Mouse (Mus musculus) MEL-GATA-1-ER (cell line): ENCODE results near the gene Greb1.

Source experiments
- DNase-seq: peaks from one replicate; pipeline ENCODE4 v3.0.0-alpha.2; 2012; ENCODE audit warnings: low read depth; ENCODE audit errors: extremely low read depth

Greb1 gene

DNA sequence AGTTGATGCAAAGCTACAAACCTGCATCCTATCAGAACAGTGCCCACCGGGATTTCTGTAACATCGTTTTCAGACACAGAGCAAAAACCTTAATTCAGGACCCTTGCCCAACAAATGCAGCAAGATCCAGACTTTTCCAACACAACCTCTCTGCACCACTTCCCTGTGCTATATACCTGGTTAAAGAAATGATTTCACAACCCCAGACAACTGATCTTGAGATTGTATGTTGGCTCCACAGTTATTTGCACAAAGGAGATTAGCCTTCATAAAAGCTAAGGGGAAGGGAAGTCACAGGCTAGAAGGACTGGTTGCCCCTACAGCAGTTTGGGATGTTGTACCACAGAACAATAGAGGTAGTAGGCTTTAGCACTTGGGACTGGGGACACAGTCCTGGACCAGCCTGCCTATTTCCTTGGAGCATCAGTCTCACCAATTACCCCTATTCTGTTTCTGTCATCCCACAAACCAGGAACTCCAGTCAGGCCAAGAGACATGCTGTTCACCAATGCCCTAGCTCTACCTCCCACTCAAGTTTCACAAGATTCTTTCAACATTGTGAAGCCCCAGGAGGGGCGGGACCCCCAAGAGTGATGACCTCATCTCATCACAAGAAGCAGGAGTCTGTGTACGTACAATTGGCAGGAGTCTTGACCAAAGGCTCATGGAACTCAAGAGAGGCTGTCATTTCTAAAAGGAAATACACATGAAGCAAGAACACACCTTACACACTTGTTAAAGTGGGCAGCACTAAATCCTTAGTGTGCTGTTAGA is 36.9 kb downstream of the Greb1 start:
- DNase-seq, result no peak

DNA sequence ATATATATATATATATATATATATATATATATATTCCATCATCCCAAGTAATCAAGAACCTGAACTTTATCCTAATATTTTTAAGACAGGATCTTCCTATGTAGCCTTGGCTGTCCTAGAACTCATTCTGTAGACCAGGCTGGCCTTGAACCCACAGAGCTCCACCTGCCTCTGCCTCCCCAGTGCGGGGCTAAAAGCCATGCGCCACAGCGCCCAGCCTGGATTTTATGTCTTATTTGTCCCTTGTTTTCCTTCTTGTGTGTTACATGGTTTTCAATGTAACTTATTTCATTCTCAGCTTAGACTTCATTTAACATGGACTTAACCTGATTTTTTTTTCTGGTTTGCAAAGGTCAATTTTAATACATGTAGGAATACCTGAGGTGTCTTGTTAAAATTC is 39.2 kb downstream of the Greb1 start:
- DNase-seq, result no peak

DNA sequence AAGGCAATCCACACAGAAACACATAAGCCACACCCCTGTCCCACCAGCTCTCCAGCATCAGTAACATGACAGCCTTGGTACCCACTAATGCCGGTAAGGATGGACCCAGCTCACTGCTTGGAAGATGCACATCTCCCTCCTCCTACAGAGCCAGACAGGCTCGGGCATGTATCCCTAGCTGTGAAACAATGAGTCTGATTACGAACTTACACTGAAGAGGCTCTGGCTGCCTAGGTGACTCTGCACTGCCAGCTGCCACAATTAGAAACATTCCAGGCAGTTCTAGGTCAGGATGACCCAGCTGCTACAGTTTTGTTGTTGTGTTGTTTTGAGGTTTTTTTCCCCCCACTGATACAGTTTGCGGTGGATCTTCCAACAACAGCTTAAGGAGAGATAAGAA is 40.4 kb downstream of the Greb1 start:
- no peak for DNase-seq

DNA sequence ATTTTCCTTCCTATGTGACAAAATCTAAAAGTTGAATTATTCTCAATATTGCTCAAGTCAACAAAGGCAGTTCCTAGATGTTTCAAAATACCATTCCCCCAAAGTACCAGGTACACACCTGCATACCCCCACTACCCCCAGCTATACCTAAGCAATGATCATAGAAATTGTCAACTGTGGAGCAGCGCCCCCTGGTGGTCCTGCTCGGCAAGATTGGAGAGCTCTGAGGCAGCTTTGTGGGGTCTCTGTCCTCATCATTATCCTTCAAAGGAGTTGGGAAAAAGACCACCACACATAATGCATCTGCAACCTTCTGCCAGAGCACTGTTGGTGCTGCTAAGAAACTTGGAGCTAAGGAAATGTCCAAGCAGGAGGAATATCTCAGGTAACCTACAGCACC is 46.4 kb downstream of the Greb1 start:
- no peak for DNase-seq

DNA sequence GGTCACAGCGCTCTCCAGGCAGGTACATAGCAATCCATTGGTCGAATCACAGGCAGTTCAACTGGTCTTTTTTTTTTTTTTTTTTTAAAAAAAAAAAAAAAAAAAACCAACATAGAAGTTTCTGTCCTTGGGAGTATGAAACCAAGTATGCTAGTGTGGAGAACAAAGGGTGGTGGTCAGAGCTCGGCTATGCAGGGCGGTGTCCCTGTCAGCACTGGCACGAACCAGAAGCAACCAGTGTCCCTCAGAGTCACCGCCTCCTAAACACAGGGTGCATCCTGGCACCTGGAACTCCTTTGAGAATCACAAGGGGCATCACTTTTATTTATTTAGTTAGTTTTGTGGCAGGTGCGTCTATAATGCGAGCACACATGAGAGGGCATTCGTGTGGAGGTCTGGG is 47.1 kb downstream of the Greb1 start:
- no peak for DNase-seq

- no peak for DNase-seq
Observed at GRCm38 (mm10) chr12:16753110-16753509, 47.6 kb downstream of the Greb1 start.

DNA sequence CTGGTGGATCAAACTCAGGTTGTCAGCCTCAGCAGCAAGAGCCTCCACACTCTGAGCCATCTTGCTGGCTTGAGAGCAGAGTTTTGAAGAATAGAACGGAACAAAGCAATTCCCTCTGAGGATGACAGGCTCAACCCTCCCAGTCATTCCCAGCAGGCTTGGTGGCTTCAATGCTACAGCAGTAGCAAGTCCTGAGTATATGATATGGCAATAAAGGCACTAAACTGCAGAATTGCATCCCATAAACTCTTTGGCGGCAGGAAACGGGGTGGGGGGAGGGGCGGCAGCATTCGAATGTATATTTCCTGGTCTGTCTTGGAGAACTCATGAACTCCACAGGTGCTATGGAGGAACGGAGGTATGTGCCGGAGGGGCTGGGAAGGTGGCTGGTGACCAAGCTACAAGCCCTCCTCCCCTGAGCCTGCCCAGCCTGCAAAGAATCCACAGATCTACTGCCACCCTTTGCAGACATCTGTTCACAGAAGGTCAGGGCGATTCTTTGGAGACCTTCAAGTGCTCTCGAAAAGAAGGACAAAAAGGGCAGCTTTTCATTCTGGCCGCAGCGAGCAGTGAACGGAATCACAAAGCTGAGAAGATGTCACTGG is 48.3 kb downstream of the Greb1 start:
- no peak for DNase-seq

DNA sequence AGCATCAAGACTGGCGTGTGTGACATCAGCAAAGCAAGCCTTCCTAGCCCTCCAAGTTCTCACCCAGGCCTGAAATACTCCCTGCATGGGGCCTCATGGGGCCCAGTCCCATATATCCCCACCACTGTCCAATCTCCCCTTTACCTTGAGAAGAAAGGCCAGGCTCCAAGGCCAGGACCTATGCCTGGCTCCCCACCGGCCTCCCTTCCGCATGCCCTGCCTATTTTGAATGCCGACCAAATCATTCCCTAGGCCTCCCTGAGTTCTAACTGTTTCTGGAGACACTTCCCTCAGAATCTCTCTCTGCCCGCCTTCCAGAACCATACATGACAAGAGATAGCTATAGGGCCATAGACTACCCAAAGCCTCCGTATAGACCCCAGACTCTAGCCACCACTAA is 49.1 kb downstream of the Greb1 start:
- DNase-seq, result no peak

GRCm38 (mm10) chr12:16740059-16740458 is 60.6 kb downstream of the Greb1 start:
- DNase-seq, result no peak

DNA sequence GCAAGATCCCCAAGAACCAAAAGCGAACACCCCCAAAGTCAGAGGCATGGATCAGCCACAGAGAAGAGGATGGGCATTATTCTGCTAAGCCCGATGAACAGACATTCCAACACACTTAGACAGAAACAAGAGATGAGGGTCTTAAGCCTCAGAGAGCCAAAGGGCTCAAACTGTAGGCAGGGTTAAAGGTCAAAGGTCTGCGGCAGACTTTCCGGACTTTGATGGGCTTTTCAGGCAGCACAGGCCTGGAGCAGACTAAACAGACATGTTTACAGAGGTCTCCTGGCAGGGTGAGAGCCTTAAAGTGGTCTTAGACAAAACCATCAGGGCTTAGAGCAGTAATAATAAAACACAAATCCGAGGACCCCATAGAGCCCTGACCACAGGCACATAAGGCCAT is 63.4 kb downstream of the Greb1 start:
- no peak for DNase-seq

DNA sequence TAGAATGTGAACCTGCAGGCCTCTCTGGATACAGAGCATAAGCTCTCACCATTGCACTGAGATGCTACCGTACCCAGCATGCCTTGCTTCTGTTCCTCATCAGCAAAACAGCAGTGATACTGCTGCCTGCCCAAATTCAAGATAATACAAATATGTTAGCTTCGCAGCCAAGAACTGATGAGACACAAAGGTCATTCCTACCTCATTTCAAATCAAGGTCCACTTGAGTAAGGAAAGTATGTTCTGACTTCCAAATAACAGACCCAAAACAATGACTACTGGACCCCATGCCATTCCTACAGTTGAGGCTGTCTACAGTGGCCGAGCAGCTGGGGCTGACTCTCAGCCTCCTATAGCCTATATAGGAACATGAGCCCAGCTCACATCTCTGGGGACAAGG is 66.0 kb downstream of the Greb1 start:
- DNase-seq, result no peak

GRCm38 (mm10) chr12:16734009-16734408 is 66.7 kb downstream of the Greb1 start:
- no peak for DNase-seq

DNA sequence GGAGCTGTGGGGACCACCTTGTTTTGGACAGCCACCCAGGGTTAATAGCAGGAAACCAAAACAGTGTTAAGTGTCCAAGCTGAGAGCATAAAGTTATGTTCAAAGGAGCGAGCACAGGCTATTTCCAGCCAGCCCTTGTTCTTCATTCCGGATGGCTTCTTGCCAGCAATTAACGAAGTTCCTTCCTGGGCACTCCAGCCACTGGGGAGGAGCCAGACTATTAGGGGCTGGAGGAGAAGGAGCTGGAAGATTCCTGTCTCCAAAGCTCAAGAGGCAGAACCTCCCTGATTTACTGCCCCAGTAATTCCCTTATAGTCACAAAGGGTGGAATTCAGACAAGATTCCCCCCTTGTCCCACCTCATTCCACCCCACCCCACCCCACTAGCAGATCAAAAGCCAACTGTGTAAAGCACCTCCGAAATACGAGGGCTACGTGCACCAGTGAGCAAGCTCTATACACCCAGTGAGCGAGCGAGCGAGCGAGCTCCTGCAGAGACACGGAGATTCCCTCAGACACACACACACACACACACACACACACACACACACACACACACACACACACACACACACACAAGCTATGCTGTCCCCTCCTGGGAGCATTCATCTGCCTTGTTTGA is 69.5 kb downstream of the Greb1 start:
- no peak for DNase-seq

DNA sequence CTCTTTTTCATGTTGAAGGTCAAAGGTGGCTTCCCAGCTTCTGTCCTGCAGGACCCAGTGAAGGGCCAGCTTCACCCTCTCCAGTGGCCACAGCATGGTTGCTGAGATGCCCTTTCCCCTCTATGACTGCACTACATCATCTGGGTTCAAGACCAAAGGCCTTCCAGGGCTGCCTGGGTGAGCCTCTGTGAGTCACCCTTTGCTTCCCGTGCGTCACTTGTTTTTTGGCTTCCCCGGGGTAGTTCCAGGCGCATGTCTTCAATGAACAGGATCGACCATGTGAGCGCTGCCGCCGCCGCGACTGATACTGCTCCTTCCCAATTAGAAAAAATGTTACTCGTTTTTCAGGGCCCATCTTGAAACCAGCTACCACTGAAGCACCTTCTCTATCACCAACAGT is 70.5 kb downstream of the Greb1 start:
- DNase-seq, result no peak

- DNase-seq, result no peak
Observed at GRCm38 (mm10) chr12:16728221-16728620, 72.5 kb downstream of the Greb1 start.

GRCm38 (mm10) chr12:16726229-16726628 is 74.5 kb downstream of the Greb1 start:
- no peak for DNase-seq

GRCm38 (mm10) chr12:16723601-16724000 is 77.1 kb downstream of the Greb1 start:
- no peak for DNase-seq

DNA sequence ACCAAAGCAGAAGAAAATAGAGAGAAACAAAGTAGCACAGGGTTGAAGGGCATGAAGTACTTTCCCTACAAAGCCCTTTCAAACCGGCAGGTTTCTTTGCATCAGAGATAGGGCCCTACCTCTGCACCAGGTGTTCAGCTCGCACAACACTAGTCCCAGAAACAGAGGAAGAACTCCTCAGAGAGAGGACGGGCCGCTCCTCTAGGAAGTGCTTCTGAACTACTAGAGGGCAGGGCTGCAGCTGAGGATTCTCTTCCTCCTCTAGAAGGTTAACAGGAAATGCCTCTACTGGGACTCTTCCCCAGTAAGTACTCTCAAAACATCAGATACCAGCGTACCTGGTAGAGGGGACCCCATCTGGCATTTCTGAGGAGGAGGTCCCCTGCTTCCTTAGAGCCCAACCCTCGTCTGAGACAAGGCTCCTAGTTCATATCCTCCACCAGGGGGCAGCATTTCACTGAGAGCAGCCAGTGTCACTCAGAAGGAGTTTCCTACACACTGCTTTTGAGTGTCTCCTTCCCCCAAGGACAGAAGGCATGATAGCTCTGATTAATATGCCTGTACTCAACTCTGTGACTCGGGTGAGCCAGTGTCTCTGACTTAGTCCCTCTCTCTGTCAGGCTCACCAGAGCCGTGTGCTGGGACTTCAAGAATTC is 81.9 kb downstream of the Greb1 start:
- peak; percentile 36 for DNase-seq

GRCm38 (mm10) chr12:16717653-16718052 is 83.0 kb downstream of the Greb1 start:
- no peak for DNase-seq

GRCm38 (mm10) chr12:16714616-16715015 is 86.1 kb downstream of the Greb1 start:
- DNase-seq, result no peak

DNA sequence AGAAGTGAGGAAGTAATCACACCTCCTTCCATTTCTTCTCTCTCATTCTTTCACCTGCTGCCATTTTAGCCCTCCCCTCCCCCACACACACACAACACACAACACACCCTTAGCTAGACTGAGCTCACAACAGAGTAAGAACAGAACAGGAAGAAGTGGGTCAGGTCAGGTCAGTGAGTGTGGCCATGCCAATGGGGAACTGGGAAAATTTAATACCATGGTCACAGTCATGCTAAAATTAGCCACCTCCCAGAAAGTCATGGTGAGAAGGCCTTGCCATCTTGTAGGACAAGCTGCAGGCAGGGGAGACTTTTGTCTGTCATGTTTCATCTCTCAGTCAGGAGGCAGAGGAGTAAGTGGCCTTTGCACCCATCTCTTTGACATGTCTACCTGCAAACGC is 102.0 kb downstream of the Greb1 start:
- no peak for DNase-seq

GRCm38 (mm10) chr12:16696146-16696545 is 104.5 kb downstream of the Greb1 start:
- DNase-seq, result no peak
